13 mouse cellular contexts compared by ENCODE assay signal in genomic region chr6:94601811-94602210, GRCm38 (mm10).
A peak's percentile ranks its signal among the peaks of the same experiment; 100 is the strongest.
DNase-seq lines count a peak whose midpoint lies in the region; TF ChIP-seq lines count a peak whose summit lies in the region.
"Had no signal": no experiment of that assay in that cellular context is flagged by ENCODE, and none has a peak within 500 bp of the region (broad histone marks: within the 10 kb centered on the region; RNA-seq: fewer than 3 reads in every experiment).

No protein-coding gene starts in this region.

- TF ChIP-seq POLR2A in kidney, adult 2 months (IDR thresholded peaks at IDR 0.05; ENCODE audit: low read depth, low read length) = no peak

- no peaks in the 10 kb centered on the region for H3K27me3 ChIP-seq in kidney, adult 2 months (replicated peaks; ENCODE audit: control insufficient read depth, insufficient read depth, low read length)
- H3K27me3 ChIP-seq: liver, embryonic 12.5 days had no signal

- DNase-seq in gastrocnemius, adult 18-20 months (ENCODE audit: low spot score) = peak; percentile 28
- no peak for DNase-seq in gastrocnemius, postnatal 10 days
- no peak for DNase-seq in kidney, adult 2 months
- no peak for DNase-seq in kidney, postnatal 10 days
- DNase-seq in spleen, postnatal 36 days (ENCODE audit: low spot score in 2 of 2) = peak; percentile 15 to 27
- DNase-seq in spleen, postnatal 4 days (ENCODE audit: low spot score in 2 of 2) = no peak
- DNase-seq in right cerebral cortex, postnatal 36 days (ENCODE audit: low spot score in 2 of 2) = no peak
- DNase-seq: cerebellum, adult 11-12 months; heart, postnatal 4 days; layer of hippocampus, adult 9-11 months; thymus, postnatal 4 days had no signal

- 60% methylated on average over 5 of the region's 5 CpGs for WGBS in kidney, adult 2 months

- H3K27ac ChIP-seq in kidney, adult 2 months (ENCODE audit: insufficient read depth, low read depth, low read length) = peak overlapping the region; percentile 7
- H3K27ac ChIP-seq: embryonic facial prominence, embryonic 13.5 days; liver, embryonic 12.5 days had no signal

- H3K4me3 ChIP-seq in kidney, adult 2 months (ENCODE audit: insufficient read depth, low read depth, low read length) = no peak overlapping the region
- H3K4me3 ChIP-seq: embryonic facial prominence, embryonic 13.5 days; liver, embryonic 12.5 days had no signal

- H3K4me1 ChIP-seq in kidney, adult 2 months (ENCODE audit: control insufficient read depth, insufficient read depth, low read length) = peaks cover 13% of the 10 kb centered on the region; the same call in 1 of the 2 replicates
- H3K4me1 ChIP-seq: liver, embryonic 12.5 days had no signal

- no peak for TF ChIP-seq CTCF in kidney, adult 2 months (conservative IDR thresholded peaks at IDR 0.05; ENCODE audit: insufficient read depth, insufficient read length, low read depth, low read length)

- no peaks in the 10 kb centered on the region; the same call in 1 of the 2 replicates for H3K36me3 ChIP-seq in kidney, adult 2 months (ENCODE audit: control insufficient read depth, insufficient read depth, low read length)
- H3K36me3 ChIP-seq: liver, embryonic 12.5 days had no signal

Comparison
In these comparisons a context has a peak if more than half of its experiments do, and no peak if none do; other contexts are left out.
1. DNase-seq: peak in gastrocnemius, adult 18-20 months (single experiment) and spleen, postnatal 36 days (2 of 2); none in gastrocnemius, postnatal 10 days (single experiment), kidney, adult 2 months (single experiment), kidney, postnatal 10 days (single experiment), spleen, postnatal 4 days (0 of 2) and right cerebral cortex, postnatal 36 days (0 of 2).